Mouse (Mus musculus) heart, postnatal 0 days (tissue): ENCODE results near the gene Tmcc1.

Source experiments
- CTCF ChIP-seq: IDR thresholded peaks from 2 replicates; pipeline ENCODE4 v1.5.1; 2016; ENCODE audit warnings: antibody characterized with exemption, control low read depth, low read depth
- EP300 ChIP-seq: IDR thresholded peaks from 2 replicates; pipeline ENCODE4 v1.6.1; 2016; ENCODE audit warnings: antibody characterized with exemption, low read depth

DNA sequence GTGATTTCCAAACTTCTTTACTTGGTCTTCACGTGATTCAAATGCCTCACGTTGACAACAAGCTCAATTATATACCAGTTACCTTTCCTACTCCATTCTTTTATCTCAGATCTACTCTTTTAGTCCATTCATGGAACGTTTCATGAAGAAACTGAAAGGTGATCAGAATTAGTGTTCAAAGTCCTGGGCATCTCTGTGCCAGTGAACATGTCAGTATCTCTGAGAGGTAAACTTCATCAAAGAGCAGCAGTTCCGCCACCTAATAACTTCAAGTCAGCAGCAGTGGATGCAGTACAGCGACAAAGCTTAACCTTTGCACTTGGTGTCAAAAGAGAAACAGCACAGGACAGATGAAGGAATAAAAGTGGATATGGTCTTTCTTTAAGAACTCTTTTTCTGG is 112.5 kb downstream of the Tmcc1 start:
- TF ChIP-seq CTCF (no peak), EP300 (no peak)
